Mouse (Mus musculus): Measurements from ENCODE around the gene Casc3. TPM values are rescaled to one million over a fixed set of nuclear protein-coding genes. Genes with fewer than 3 reads are reported as not detected.
A peak's percentile ranks its signal among the peaks of the same experiment; 100 is the strongest.

Casc3 gene
- polyA plus RNA-seq, 1 experiment = 3.3 TPM

- H3K9me3 ChIP-seq (ENCODE audit: control insufficient read depth, low read length) = no peaks in the 10 kb centered on the region
- H3K36me3 ChIP-seq (ENCODE audit: control insufficient read depth) = peaks cover 25% of the 10 kb centered on the region
- no peaks in the 10 kb centered on the region for H3K27me3 ChIP-seq (ENCODE audit: control insufficient read depth)
- peak overlapping the region; percentile 88 for H3K4me3 ChIP-seq (replicated peaks)
- peaks cover 33% of the 10 kb centered on the region for H3K4me1 ChIP-seq (ENCODE audit: control insufficient read depth)
- TF ChIP-seq GATA1 (IDR thresholded peaks at IDR 0.05; ENCODE audit: low read length) (no peak), TAL1 (IDR thresholded peaks at IDR 0.05; ENCODE audit: low read length) (no peak)
These were observed 59.2 kb downstream of the Casc3 start for GRCm38 (mm10) chr11:98863751-98864429.

- TF ChIP-seq GATA1 (IDR thresholded peaks at IDR 0.05; ENCODE audit: low read length) (no peak), TAL1 (IDR thresholded peaks at IDR 0.05; ENCODE audit: low read length) (no peak)
- Histone ChIP-seq H3K4me1 (ENCODE audit: control insufficient read depth) (peaks cover 27% of the 10 kb centered on the region), H3K4me3 (replicated peaks) (no peak overlapping the region), H3K9me3 (ENCODE audit: control insufficient read depth, low read length) (no peaks in the 10 kb centered on the region), H3K27me3 (ENCODE audit: control insufficient read depth) (no peaks in the 10 kb centered on the region), H3K36me3 (ENCODE audit: control insufficient read depth) (peaks cover 51% of the 10 kb centered on the region)
These were observed 62.6 kb downstream of the Casc3 start for GRCm38 (mm10) chr11:98867293-98867692.

GRCm38 (mm10) chr11:98869906-98870305, 65.2 kb downstream of the Casc3 start:
- peaks cover 66% of the 10 kb centered on the region for H3K36me3 ChIP-seq (ENCODE audit: control insufficient read depth)
- TF ChIP-seq GATA1 (IDR thresholded peaks at IDR 0.05; ENCODE audit: low read length) (no peak), TAL1 (IDR thresholded peaks at IDR 0.05; ENCODE audit: low read length) (no peak)
- H3K27me3 ChIP-seq (ENCODE audit: control insufficient read depth) = no peaks in the 10 kb centered on the region
- H3K9me3 ChIP-seq (ENCODE audit: control insufficient read depth, low read length) = no peaks in the 10 kb centered on the region
- no peak overlapping the region for H3K4me3 ChIP-seq (replicated peaks)
- peaks cover 19% of the 10 kb centered on the region for H3K4me1 ChIP-seq (ENCODE audit: control insufficient read depth)

GRCm38 (mm10) chr11:98870791-98871190, 66.1 kb downstream of the Casc3 start:
- TF ChIP-seq TAL1 (IDR thresholded peaks at IDR 0.05; ENCODE audit: low read length) (no peak), GATA1 (IDR thresholded peaks at IDR 0.05; ENCODE audit: low read length) (no peak)
- Histone ChIP-seq H3K4me1 (ENCODE audit: control insufficient read depth) (peaks cover 21% of the 10 kb centered on the region), H3K9me3 (ENCODE audit: control insufficient read depth, low read length) (no peaks in the 10 kb centered on the region), H3K27me3 (ENCODE audit: control insufficient read depth) (no peaks in the 10 kb centered on the region), H3K36me3 (ENCODE audit: control insufficient read depth) (peaks cover 68% of the 10 kb centered on the region), H3K4me3 (replicated peaks) (no peak overlapping the region)

- Histone ChIP-seq H3K36me3 (ENCODE audit: control insufficient read depth) (peaks cover 65% of the 10 kb centered on the region), H3K4me1 (ENCODE audit: control insufficient read depth) (peaks cover 21% of the 10 kb centered on the region), H3K9me3 (ENCODE audit: control insufficient read depth, low read length) (no peaks in the 10 kb centered on the region), H3K27me3 (ENCODE audit: control insufficient read depth) (no peaks in the 10 kb centered on the region), H3K4me3 (replicated peaks) (no peak overlapping the region)
- TF ChIP-seq TAL1 (IDR thresholded peaks at IDR 0.05; ENCODE audit: low read length) = no peak
- TF ChIP-seq GATA1 (IDR thresholded peaks at IDR 0.05; ENCODE audit: low read length) = no peak
These were observed 66.7 kb downstream of the Casc3 start for GRCm38 (mm10) chr11:98871416-98871815.

GRCm38 (mm10) chr11:98872040-98872439, 67.3 kb downstream of the Casc3 start:
- peaks cover 20% of the 10 kb centered on the region for H3K4me1 ChIP-seq (ENCODE audit: control insufficient read depth)
- peaks cover 59% of the 10 kb centered on the region for H3K36me3 ChIP-seq (ENCODE audit: control insufficient read depth)
- H3K27me3 ChIP-seq (ENCODE audit: control insufficient read depth) = no peaks in the 10 kb centered on the region
- H3K4me3 ChIP-seq (replicated peaks) = no peak overlapping the region
- no peak for TF ChIP-seq TAL1 (IDR thresholded peaks at IDR 0.05; ENCODE audit: low read length)
- TF ChIP-seq GATA1 (IDR thresholded peaks at IDR 0.05; ENCODE audit: low read length) = no peak
- H3K9me3 ChIP-seq (ENCODE audit: control insufficient read depth, low read length) = no peaks in the 10 kb centered on the region

- no peak overlapping the region for H3K4me3 ChIP-seq (replicated peaks)
- H3K4me1 ChIP-seq (ENCODE audit: control insufficient read depth) = peaks cover 17% of the 10 kb centered on the region
- H3K27me3 ChIP-seq (ENCODE audit: control insufficient read depth) = no peaks in the 10 kb centered on the region
- TF ChIP-seq TAL1 (IDR thresholded peaks at IDR 0.05; ENCODE audit: low read length) (no peak), GATA1 (IDR thresholded peaks at IDR 0.05; ENCODE audit: low read length) (no peak)
- no peaks in the 10 kb centered on the region for H3K9me3 ChIP-seq (ENCODE audit: control insufficient read depth, low read length)
- peaks cover 49% of the 10 kb centered on the region for H3K36me3 ChIP-seq (ENCODE audit: control insufficient read depth)
These were observed 69.2 kb downstream of the Casc3 start for GRCm38 (mm10) chr11:98873900-98874299.

GRCm38 (mm10) chr11:98877001-98877400, 72.3 kb downstream of the Casc3 start:
- Histone ChIP-seq H3K27me3 (ENCODE audit: control insufficient read depth) (no peaks in the 10 kb centered on the region), H3K4me1 (ENCODE audit: control insufficient read depth) (peaks cover 14% of the 10 kb centered on the region), H3K9me3 (ENCODE audit: control insufficient read depth, low read length) (no peaks in the 10 kb centered on the region), H3K36me3 (ENCODE audit: control insufficient read depth) (peaks cover 37% of the 10 kb centered on the region), H3K4me3 (replicated peaks) (no peak overlapping the region)
- no peak for TF ChIP-seq GATA1 (IDR thresholded peaks at IDR 0.05; ENCODE audit: low read length)
- no peak for TF ChIP-seq TAL1 (IDR thresholded peaks at IDR 0.05; ENCODE audit: low read length)

Other genes starting within 250 kb of the Casc3 start
- gene Ormdl3, start 217.5 kb upstream of the Casc3 start, polyA plus RNA-seq (2012) = 13.5 and 13.6 TPM in 2 replicates
- gene Lrrc3c, start 206.6 kb upstream of the Casc3 start, polyA plus RNA-seq (2012) = not detected in 2 replicates
- not detected in 2 replicates for gene Gm12355, start 179.2 kb upstream of the Casc3 start, polyA plus RNA-seq (2012)
- not detected in 2 replicates for gene Gsdma3, start 178.5 kb upstream of the Casc3 start, polyA plus RNA-seq (2012)
- gene Gsdma2, start 158.1 kb upstream of the Casc3 start, polyA plus RNA-seq (2012) = not detected in 2 replicates
- gene Gsdma, start 140.6 kb upstream of the Casc3 start, polyA plus RNA-seq (2012) = 0.03 TPM in 1 of 2 replicates, not detected in the other
- 15.0 and 17.0 TPM in 2 replicates for gene Psmd3, start 122.4 kb upstream of the Casc3 start, polyA plus RNA-seq (2012)
- not detected in 2 replicates for gene Csf3, start 103.6 kb upstream of the Casc3 start, polyA plus RNA-seq (2012)
- gene Med24, start 75.5 kb upstream of the Casc3 start, polyA plus RNA-seq (2012) = 13.2 and 14.4 TPM in 2 replicates
- gene Thra, start 64.3 kb upstream of the Casc3 start, polyA plus RNA-seq (2012) = 3.2 TPM in 2 replicates
- 0.22 and 0.29 TPM in 2 replicates for gene Nr1d1, start 29.6 kb upstream of the Casc3 start, polyA plus RNA-seq (2012)
- gene Msl1, start 9.4 kb upstream of the Casc3 start, polyA plus RNA-seq (2012) = 2.7 TPM in 2 replicates
- gene Rapgefl1, start 31.9 kb downstream of the Casc3 start, polyA plus RNA-seq (2012) = not detected in 2 replicates
- gene Wipf2, start 58.7 kb downstream of the Casc3 start, polyA plus RNA-seq (2012) = 0.81 TPM in 2 replicates
- 0.76 and 0.82 TPM in 2 replicates for gene Cdc6, start 102.9 kb downstream of the Casc3 start, polyA plus RNA-seq (2012)
- gene Rara, start 122.9 kb downstream of the Casc3 start, polyA plus RNA-seq (2012) = 0.20 and 0.32 TPM in 2 replicates
- not detected in 2 replicates for gene Gjd3, start 178.1 kb downstream of the Casc3 start, polyA plus RNA-seq (2012)
- gene Top2a, start 219.3 kb downstream of the Casc3 start, polyA plus RNA-seq (2012) = 5.6 and 7.1 TPM in 2 replicates
- gene Igfbp4, start 236.3 kb downstream of the Casc3 start, polyA plus RNA-seq (2012) = 2.0 and 2.9 TPM in 2 replicates